Mouse (Mus musculus): ENCODE results near the gene Myb.
"Not testable (repeated sequence)": the region's sequence is repeated elsewhere in the genome, so short reads cannot be mapped to it uniquely, and the experiment has no call there.

The Myb gene

DNA sequence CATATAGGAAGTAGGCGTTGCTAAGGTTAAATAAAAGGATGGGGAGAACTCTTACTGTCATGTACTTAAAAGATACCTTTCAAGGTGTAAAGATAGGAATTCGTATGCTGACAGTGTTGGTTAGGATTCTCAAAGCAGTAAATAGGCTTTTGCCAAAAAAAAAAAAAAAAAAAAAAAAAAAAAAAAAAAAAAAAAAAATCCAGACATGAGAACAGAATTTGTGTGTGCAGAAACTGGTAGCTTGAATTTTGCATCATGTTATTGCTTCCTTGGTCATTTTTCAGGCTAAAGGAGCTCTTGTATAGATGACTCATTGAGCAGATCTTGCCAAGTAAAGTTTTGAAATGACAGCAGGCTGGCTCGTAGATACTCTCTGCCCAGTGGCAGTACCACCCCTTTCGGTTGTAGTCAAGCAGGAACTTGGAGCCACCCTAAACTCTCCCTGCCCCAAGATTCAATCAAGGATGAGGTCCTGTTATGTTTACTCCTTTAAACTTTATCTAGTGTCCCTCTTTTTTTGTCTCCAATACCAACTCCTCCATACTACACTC, 11.9 kb upstream of the Myb start:
- in situ Hi-C loops (cut with MseI, MboI): no loop called here

DNA sequence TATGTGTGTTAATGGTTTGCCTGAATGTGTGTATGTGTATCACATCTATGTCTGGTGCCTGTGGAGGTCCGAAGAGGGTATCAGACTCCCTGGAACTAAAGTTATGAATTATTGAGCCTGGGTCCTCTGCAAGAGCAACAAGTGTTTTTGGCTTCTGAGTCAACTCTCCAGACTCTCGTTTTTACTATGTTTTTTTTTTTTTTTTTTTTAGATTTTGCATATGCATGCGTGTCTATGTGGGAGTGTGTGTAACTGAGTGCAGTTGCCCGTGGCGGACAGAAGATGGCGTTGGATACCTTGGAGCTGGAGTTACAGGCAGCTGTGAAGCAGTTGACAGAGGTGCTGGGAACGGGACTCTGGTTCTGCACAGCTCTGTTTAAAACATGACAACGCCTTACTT, 7.7 kb upstream of the Myb start:
- in situ Hi-C loops (cut with MseI, MboI): no loop called here

DNA sequence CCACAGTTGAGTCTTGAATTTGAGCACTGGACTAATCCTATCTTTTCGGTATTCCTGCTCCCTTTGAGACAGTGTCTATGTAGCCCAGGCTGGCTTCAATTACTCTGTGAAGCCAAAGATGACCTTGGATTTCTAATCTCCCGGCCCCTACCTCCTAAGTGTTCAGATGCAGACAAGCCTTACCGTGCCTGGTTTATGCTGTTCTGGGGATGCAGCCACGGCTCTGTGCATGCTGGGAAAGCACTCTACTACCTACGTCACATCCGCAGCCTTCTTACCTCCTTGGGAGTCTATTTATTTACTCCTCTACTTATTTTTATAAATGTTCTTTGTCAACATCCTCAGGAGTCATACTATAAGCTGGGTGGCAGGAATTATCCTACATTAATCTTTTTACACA, 7.1 kb upstream of the Myb start:
- in situ Hi-C loops (cut with MseI, MboI): no loop called here

DNA sequence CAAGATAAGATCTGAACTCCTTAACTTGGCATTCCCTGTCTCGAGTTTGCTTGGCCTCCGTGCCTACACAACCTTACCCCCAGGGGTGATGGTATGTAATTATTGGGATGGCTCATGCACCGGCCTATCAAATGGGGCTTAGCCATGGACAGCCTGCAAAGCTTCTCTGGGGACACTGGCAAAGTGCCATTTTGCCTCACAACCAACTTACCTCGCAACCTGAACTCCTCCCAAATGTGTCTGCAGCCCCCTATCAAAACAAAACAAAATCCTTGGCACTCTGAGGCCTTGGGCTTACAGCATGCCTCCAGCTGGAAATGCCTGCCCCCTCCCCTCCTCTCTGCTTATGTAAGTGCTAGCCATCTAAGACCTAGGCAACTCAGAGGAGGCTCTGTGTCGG, 6.4 kb upstream of the Myb start:
- in situ Hi-C loops (cut with MseI, MboI): no loop called here

DNA sequence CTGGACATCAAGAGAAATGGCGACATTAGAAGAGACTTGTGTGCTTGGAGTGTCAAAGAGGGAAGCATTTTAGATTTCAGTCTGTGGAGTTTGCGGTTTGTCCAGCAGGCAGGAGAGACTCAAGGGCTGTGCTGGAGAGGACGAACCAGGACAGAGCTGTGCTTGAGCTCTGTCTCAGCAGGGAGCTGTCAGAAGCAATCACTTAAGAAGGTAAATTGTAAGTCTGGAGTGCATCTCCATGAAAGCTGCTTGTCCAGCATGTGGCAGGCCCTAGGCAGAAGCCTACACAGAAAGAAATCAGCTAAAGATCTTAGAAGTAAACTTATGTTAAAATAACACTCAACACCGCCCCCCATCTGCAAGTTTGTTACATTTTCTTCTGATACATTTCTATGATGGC, 4.6 kb upstream of the Myb start:
- in situ Hi-C loops (cut with MseI, MboI): no loop called here

DNA sequence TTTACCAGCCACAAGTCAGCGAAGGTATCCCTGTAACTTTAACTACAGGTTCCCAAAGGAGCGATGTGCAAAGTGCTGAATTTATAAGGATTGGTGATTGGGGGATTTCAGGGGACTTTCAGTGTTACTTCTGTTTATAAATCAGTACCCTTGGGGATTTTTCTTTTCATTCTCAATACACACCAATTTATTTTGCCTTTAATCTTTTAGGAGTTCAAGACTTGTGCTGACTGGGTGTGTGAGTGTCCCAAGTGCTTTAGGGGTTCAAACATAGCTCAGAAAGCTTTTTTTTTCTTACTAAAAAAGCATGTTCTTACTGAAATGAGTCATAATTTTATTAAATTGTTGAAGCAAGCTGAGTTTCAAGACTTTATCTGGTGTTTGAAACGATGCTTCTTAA, 1.3 kb upstream of the Myb start:
- in situ Hi-C loops (cut with MseI, MboI): no loop called here

DNA sequence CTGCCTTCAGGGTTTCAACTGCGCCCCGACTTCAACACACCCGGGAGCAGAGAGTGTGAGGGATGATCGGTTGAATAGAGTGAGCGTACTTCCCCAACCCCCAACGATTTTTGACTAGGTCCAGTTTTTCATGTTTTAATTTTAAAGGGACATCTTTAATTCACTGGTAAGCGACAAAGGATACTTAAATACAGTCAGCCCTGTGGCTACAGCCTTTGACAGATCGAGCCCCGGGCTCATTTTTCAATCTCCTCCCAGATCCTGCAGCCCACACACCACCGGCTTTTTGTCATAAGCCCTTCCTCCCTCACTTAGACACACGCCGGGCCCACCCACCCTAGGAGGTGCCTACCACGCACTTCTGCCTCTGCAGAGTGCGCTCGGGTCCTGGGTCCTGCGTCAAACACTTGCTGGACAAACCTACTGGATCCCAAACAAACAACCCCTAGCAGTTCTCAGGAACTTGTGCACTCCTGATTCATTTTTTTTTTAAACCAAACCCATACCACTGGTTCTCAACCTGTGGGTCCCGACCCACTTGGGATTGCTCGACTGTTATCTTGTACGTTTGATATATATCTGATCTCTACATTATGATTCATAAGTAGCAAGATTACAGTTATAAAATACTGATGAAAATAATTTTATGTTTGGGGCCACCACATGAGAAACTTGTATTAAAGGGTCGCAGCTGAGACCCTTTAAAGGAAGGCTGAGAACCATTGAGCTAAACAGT, 743 bp upstream of the Myb start:
- in situ Hi-C loops (cut with MseI, MboI): no loop called here

DNA sequence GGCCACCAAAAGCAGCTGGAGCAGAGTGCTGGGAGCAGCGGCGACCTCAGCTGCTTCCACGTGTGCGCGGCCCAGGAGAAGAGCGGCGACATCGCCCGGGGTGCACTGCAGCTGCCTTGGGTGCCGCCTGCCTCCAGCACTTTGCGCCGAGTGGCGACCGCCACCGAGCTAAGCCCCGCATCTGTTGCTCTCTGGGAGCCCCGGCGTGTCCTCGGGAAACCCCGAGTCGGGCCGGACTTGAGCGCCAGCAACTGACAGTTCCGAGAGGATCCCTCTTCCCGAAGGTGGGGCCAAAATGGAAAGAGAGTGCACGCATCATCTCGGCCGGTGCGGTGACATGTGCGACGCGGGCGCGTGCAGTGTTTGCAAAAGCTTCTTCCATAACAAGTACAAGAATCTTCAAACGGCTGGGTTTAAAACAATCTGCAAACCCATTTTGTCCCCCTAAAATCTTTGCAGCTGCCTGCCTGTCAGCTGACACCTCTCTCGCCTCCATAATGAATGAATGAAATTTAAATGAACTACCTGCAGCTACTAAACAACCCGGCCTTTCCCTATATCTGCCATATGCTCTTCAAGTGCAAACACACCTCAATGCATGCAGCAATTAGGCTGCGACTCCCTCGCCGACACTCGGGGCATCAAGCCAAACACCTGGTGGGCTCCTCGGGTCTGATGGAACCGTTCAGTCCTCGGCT, 938 bp downstream of the Myb start:
- in situ Hi-C loops (cut with MseI, MboI): no loop called here

DNA sequence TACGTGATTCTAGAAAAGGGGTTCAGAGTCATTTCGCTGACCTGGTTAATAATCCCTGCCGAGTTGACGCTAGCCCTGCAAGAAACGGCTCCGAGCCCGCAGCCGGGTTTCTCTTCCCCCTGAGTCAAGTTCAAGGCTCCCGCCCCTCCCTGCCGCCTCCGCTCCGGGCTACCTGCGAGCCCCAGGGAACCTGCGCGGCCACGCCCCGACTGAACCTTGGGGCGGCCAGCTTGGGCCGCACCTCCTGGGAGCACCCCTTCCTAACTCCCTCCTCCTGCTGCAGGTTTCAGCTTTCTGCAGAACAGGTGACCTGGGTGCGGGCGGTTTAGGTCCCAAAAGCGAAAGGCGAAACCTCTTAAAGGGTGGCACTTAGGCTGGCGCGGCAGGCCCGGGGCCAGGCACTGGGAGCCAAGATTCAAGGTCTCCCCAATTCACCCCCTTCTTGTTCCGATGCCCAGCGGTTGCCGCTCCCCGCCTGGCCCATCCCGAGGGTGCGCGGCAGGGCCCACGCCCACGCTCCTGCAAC, 1.8 kb downstream of the Myb start:
- in situ Hi-C loops (cut with MseI, MboI): no loop called here

DNA sequence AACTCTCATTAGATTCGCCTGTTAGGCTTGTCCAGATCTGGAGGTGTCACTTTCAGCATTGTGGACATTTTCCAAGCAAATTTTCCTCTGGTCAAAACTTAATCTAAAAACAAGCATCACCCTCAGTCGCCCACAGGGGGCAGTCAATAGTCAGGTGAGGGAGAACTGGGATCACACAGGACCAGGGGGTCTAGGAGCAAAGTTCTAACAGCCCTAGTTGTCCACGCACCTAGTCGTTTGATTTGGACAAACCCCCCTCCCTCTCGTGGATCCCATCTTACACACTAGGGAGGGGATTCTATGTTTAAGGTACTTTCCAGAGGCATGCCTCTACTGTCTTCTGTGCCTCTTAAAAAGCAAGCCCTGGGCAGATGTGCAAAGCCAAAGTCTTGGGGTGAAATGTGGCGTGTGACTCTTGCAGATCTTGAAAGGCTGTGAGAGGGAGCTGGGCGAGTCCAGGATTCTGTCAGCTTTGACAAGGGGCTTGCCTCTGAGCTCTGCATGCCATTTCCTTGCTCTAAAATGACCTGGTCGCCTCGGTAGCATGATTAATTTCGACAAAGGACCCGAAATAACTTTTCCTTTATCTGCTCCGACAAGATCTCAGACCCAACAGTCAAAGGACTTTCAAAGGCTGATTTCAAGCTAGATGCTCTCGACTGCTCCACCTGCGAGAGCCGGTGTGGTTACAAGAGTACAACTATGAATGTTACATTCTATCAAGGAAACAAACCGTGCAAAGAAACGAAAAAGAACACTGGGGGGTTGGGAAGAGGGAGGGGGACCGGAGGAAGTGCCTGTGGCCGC, 2.5 kb downstream of the Myb start:
- in situ Hi-C loops (cut with MseI, MboI): no loop called here

DNA sequence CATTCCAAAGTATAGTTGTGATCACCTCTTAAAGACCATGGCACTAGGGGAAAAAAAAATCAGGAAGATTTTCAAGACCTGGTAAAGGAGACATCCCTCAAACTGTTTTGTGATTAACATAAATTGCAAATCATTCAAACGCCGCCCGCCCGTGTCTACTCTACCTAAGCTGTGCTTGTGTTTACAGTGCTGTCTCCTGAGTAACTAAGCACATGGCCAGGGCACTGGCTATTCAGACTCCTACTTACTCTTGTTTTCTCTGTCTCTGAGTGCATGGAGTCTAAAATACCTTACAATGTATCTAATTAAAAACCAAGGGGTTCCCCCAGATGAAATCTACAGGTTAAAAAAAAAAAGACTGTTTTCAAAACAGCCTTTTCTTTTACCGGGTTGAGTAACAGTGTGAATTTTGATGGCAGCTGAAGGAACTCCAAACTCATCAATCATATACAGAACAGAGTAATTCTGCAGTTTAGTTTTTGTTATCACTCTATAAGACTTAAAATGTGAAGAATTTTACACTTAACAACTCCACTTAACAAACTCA, 3.8 kb downstream of the Myb start:
- in situ Hi-C loops (cut with MseI, MboI): no loop called here

DNA sequence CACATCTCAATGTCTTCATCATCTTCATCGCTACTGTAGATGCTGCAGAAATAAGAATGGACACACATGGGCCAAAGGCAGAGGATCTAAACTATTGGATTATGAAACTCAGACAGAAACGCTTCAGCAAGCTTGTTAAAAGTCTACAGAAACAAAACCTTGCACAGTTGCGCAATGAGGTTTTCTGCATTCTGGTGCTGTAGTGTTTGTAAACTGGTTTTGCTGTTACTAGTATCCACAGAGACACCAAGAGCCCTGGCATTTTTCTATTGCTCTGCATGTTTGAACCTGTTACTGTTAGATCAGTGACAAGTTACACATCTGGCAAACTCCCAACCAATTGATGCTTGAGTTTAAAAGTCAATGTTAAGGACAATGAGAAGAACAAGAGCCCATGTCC, 4.4 kb downstream of the Myb start:
- in situ Hi-C loops (cut with MseI, MboI): no loop called here

DNA sequence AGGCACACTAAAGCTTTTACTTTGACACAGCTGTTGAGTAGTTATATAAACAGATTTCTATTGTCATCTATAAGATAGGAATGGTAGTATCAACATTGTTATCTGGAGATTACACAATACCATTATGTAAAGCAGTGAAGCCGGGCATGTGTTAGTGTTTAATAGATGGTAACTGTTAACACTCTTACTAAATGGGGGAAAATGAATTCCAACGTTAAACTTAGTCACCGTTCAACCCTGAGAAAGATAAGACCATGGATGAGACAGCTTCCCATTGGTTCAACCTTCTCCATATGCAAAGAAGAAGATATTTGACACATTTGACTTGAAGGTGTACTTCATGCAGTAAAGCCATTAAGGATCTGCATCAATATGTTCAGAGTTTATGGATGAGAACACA, 5.9 kb downstream of the Myb start:
- in situ Hi-C loops (cut with MseI, MboI): no loop called here

DNA sequence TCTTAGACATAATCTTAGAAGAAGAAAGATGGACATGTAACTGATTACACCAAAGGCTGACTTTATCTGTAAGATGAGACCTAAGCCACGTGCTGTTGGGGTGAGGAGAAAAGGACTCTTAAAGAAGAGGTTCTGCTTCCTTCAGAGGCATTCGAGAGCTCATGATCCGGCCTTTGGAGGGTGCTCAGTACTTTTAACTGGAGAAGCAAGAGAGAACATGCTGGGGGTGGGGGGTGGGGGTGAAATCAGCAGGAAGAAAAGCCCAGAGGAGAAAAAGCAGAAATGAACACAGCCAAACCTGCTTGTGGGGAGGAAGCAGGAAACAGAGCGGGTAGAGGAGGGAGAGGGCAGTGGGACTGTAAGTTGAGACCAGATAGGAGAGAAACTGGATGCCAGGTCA, 7.4 kb downstream of the Myb start:
- in situ Hi-C loops (cut with MseI, MboI): no loop called here

DNA sequence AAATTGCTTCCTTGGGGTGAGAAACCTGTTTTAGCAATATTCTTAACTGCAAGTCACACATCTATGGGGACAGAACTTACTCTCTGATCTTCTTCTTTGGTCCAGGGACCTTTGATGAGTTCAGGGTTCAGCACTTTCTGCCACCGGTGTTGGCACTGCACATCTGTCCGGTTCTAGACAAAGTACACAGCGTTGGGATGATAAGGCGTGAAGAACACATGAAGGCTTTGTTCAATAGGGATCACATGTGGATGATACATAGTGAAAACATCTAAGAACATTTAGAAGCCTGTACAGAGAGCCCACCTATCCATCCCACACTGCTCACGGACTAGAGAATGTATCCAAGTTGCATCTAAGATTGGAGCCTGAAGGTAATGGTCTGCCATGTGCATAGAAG, 8.0 kb downstream of the Myb start:
- in situ Hi-C loops (cut with MseI, MboI): no loop called here

DNA sequence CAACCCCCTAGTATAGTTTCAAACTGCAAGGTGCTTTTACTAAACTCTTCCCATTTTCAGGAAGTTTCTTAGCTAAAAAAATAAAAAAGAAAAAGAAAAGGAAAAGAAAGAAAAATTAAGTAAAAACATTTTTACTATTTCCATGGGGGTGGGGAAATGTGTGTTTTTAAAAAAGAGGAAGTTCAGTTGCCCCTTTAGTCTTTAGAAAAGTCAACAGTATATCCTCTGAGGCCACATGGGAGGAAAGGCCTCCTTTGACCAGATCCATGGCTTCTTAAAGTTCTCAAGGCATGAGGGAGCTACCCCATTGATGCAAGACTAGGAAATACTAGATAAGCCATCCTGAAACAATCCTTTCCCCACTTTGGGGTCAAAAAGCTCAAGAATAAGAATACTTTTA, 9.5 kb downstream of the Myb start:
- in situ Hi-C loops (cut with MseI, MboI): no loop called here

DNA sequence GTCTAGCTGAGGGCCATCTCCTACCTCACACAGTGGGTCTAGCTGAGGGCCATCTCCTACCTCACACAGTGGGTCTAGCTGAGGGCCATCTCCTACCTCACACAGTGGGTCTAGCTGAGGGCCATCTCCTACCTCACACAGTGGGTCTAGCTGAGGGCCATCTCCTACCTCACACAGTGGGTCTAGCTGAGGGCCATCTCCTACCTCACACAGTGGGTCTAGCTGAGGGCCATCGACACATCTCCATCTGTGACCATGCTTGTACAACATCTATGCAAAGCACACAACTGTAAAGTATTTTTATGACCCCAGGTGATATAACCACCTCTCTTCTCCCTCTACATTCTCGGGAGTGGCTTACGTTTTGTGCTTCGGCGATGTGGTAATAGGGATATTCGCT, 10.8 kb downstream of the Myb start:
- in situ Hi-C loops (cut with MseI, MboI): not testable (repeated sequence)

DNA sequence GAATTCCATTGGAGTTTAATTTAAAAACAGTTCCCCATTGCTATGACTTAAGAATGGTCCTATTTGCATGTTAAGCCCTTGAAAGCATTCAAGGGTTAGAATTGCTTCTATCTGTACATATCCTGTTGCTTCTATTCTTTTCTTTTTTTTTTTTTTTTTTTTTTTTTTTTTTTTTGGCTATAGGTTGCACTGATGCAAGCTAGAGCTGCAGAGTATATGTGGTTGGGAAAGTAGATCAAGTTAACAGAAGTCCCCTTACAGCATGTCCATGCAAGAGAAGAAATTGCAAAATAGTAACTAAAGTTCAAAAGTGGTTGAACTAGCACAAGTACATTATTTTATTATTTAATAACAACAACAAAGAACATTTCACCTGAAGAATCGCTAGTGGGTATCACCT, 14.1 kb downstream of the Myb start:
- in situ Hi-C loops (cut with MseI, MboI): no loop called here

DNA sequence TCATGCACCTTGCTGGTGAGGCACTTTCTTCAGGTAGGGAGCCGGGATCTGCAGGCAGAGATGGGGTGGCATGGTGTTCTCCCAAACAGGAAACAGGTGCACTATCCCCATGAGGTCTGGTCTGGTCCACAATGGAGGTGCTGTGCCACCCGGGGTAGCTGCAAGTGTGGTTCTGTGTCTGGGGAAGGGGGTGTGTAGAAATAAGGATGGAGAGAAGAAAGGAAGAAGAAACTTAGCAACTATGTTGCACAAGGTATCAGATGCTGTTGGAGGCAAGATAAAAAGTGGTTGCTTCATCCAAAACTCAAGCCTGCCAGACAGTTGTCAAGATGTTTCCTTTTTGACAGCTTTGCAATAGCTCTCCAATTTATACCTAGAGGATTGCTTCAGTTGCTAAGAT, 14.5 kb downstream of the Myb start:
- in situ Hi-C loops (cut with MseI, MboI): no loop called here

DNA sequence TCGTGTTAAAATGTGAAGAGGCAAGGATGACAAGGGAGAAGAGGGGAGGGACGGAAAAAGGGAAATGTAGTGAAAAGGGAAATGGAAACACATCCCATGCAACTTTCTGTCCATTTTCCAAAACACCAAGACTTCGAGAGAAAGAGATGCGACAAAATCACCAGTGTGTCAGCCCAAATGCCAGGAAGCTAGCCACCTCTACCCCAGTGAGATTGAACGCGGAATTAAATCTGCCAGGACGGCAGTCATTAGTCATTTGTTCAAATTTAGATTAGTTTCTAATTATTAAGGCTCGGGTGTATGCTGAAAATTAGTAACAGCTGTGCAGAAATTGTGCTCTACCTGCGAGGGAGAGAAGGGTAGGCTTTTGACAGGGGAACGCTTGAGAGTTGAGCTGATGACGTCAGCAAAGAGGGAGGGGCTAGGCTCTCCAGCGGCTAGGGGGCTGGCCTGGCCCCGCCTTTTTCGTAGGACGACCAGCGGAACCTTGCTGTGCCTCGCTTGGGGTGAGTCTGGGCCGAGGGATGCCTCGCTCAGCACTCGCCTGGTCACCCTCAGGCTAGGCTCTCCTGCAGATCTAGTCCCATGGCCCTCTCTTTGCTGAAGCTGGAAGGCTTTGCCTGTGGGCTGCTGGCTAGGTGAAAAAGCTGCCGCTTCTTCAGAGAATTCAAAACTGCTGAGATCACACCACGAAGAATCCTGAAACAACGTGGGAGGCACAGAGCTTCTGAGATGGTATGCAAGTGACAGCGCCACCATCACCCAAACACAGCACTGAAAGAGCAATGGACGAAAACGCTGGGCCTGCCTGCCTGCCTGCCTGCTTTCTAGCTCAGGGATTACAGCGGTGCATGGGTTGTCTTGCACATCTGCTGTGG, 15.9 kb downstream of the Myb start:
- in situ Hi-C loops (cut with MseI, MboI): no loop called here

DNA sequence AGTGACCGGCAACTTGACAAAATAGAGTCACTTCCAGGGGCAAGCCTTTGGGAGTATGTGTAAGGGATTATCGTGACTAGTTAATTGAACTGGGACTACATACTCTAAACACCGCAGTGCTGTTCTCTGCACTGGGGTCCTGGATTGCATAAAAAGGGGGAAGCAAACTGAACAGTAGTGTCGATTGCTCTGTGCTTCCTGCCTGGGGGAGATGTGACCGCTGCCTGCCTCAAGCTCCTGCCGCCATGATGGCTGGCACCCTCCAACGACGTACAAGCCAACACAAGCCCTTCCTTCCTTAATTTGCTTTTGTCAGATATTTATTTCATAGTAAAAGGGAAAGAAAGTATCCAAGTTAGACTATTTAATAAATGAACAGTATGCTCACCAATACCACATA, 25.5 kb downstream of the Myb start:
- in situ Hi-C loops (cut with MseI, MboI): no loop called here
